Mouse (Mus musculus) heart, embryonic 13.5 days (tissue): ENCODE data around the gene Vdac2. TPM values are rescaled to one million over a fixed set of nuclear protein-coding genes. Genes with fewer than 3 reads are reported as not detected.

Source experiments
- ATAC-seq: fragments of 200-750 bp; cut with Nextera tagmentation; 2 replicates; pipeline ENCODE4 v1.8.0; 2017; ENCODE audit warnings: moderate TSS enrichment; ENCODE audit not compliant: insufficient number of reproducible peaks, low FRiP score, low TSS enrichment; ENCODE audit errors: extremely low read depth
- H3K27ac ChIP-seq: fragments of 300-500 bp; sonication (generic); replicated peaks from 2 replicates; pipeline ENCODE4 v1.5.1; 2015; ENCODE audit warnings: moderate library complexity, mild to moderate bottlenecking, inconsistent platforms
- H3K27me3 ChIP-seq: fragments of 300-500 bp; sonication (generic); replicated peaks from 2 replicates; pipeline ENCODE4 v1.6.1; 2015; ENCODE audit warnings: mild to moderate bottlenecking, inconsistent platforms
- H3K36me3 ChIP-seq: fragments of 300-500 bp; sonication (generic); 2 replicates; pipeline ENCODE4 v1.6.1; 2015; ENCODE audit warnings: mild to moderate bottlenecking, inconsistent platforms
- H3K4me1 ChIP-seq: fragments of 300-500 bp; sonication (generic); 2 replicates; pipeline ENCODE4 v1.6.1; 2015; ENCODE audit warnings: inconsistent platforms
- H3K4me2 ChIP-seq: fragments of 300-500 bp; sonication (generic); 2 replicates; pipeline ENCODE4 v1.6.1; 2015; ENCODE audit warnings: inconsistent platforms, mild to moderate bottlenecking, moderate library complexity
- H3K4me3 ChIP-seq: fragments of 300-500 bp; sonication (generic); 2 replicates; pipeline ENCODE4 v1.5.1; 2015; ENCODE audit warnings: moderate library complexity, mild to moderate bottlenecking, inconsistent platforms
- H3K9ac ChIP-seq: fragments of 300-500 bp; sonication (generic); 2 replicates; pipeline ENCODE4 v1.6.1; 2015; ENCODE audit warnings: inconsistent platforms, mild to moderate bottlenecking, moderate library complexity
- H3K9me3 ChIP-seq: fragments of 300-500 bp; sonication (generic); 2 replicates; pipeline ENCODE4 v1.6.1; 2016; ENCODE audit warnings: inconsistent platforms
- WGBS: fragments of 180-500 bp; shearing (Covaris S2); methylation state at CpG from one replicate; pipeline ENCODE4 v1.1.7; 2015; ENCODE audit warnings: mixed read lengths; 5-methylcytosine and 5-hydroxymethylcytosine counted together
- polyA plus RNA-seq: library from polyadenylated mRNA; unstranded; fragments of >200 nt; fragmentation: Nextera tagmentation; extraction: Ambion mirVana; gene quantifications from 2 replicates; pipeline ENCODE4 v1.2.1, GENCODE M21; 2015

Vdac2 gene
- 414 and 475 TPM in 2 replicates for polyA plus RNA-seq

- peak within 1 kb of the TSS; percentile 41; the same call in 1 of the 2 replicates for H3K4me2 ChIP-seq
- peak within 1 kb of the TSS; percentile 53 for H3K9ac ChIP-seq
- no peaks in the 10 kb centered on the region for H3K36me3 ChIP-seq
- H3K27ac ChIP-seq: peak within 1 kb of the TSS; percentile 95
- H3K27me3 ChIP-seq: no peaks in the 10 kb centered on the region
- no peaks in the 10 kb centered on the region for H3K9me3 ChIP-seq
- WGBS: 76% methylated on average over 2 of the region's 2 CpGs
- no peak for ATAC-seq
- peaks cover 58% of the 10 kb centered on the region for H3K4me1 ChIP-seq
- no peak within 1 kb of the TSS for H3K4me3 ChIP-seq
These were observed at the start of gene Vdac2 for GRCm38 (mm10) chr14:21824938-21825337. TSS of gene Vdac2 (plus strand) at chr14:21825238.

- 84% methylated on average over 4 of the region's 4 CpGs for WGBS
- Histone ChIP-seq H3K9ac (no peak overlapping the region), H3K9me3 (no peaks in the 10 kb centered on the region), H3K4me2 (no peak overlapping the region), H3K36me3 (peaks cover 46% of the 10 kb centered on the region), H3K27ac (no peak overlapping the region), H3K4me1 (peaks cover 18% of the 10 kb centered on the region), H3K4me3 (no peak overlapping the region), H3K27me3 (no peaks in the 10 kb centered on the region)
- no peak for ATAC-seq
These were observed 48.8 kb upstream of the Vdac2 start for GRCm38 (mm10) chr14:21776201-21776600.

GRCm38 (mm10) chr14:21786500-21786899, 38.5 kb upstream of the Vdac2 start:
- Histone ChIP-seq H3K27me3 (no peaks in the 10 kb centered on the region), H3K4me3 (no peak overlapping the region), H3K9ac (no peak overlapping the region), H3K4me2 (no peak overlapping the region), H3K27ac (no peak overlapping the region), H3K9me3 (no peaks in the 10 kb centered on the region), H3K36me3 (peaks cover 54% of the 10 kb centered on the region), H3K4me1 (no peaks in the 10 kb centered on the region)
- 86% methylated on average over 4 of the region's 4 CpGs for WGBS
- no peak for ATAC-seq

- Histone ChIP-seq H3K4me1 (no peaks in the 10 kb centered on the region), H3K4me2 (no peak overlapping the region), H3K9ac (no peak overlapping the region), H3K4me3 (no peak overlapping the region), H3K27ac (no peak overlapping the region), H3K36me3 (peaks cover 55% of the 10 kb centered on the region), H3K27me3 (no peaks in the 10 kb centered on the region), H3K9me3 (no peaks in the 10 kb centered on the region)
- 82% methylated on average over 3 of the region's 3 CpGs for WGBS
- no peak for ATAC-seq
These were observed 37.7 kb upstream of the Vdac2 start for GRCm38 (mm10) chr14:21787374-21787773.

GRCm38 (mm10) chr14:21788121-21788520, 36.9 kb upstream of the Vdac2 start:
- Histone ChIP-seq H3K36me3 (peaks cover 57% of the 10 kb centered on the region), H3K4me3 (no peak overlapping the region)
- WGBS: 91% methylated on average over 5 of the region's 5 CpGs

GRCm38 (mm10) chr14:21790585-21791251, 34.3 kb upstream of the Vdac2 start:
- Histone ChIP-seq H3K9ac (no peak overlapping the region), H3K4me2 (no peak overlapping the region), H3K27me3 (no peaks in the 10 kb centered on the region), H3K9me3 (no peaks in the 10 kb centered on the region), H3K4me1 (no peaks in the 10 kb centered on the region), H3K36me3 (peaks cover 62% of the 10 kb centered on the region), H3K4me3 (no peak overlapping the region), H3K27ac (no peak overlapping the region)
- 87% methylated on average over 9 of the region's 9 CpGs for WGBS
- ATAC-seq: no peak

More at GRCm38 (mm10) chr14:21788121-21788520, 36.9 kb upstream of the Vdac2 start:
- no peak for ATAC-seq
- Histone ChIP-seq H3K4me1 (no peaks in the 10 kb centered on the region), H3K9ac (no peak overlapping the region), H3K9me3 (no peaks in the 10 kb centered on the region), H3K4me2 (no peak overlapping the region), H3K27me3 (no peaks in the 10 kb centered on the region), H3K27ac (no peak overlapping the region)

- no peak overlapping the region for H3K4me2 ChIP-seq
- H3K9me3 ChIP-seq: no peaks in the 10 kb centered on the region
- H3K36me3 ChIP-seq: peaks cover 58% of the 10 kb centered on the region
- H3K4me1 ChIP-seq: no peaks in the 10 kb centered on the region
- ATAC-seq: no peak
- WGBS: 83% methylated on average over 4 of the region's 4 CpGs
- no peak overlapping the region for H3K27ac ChIP-seq
- no peak overlapping the region for H3K9ac ChIP-seq
- no peak overlapping the region for H3K4me3 ChIP-seq
- H3K27me3 ChIP-seq: no peaks in the 10 kb centered on the region
These were observed 33.3 kb upstream of the Vdac2 start for GRCm38 (mm10) chr14:21791722-21792121.

- Histone ChIP-seq H3K4me3 (no peak overlapping the region), H3K27me3 (no peaks in the 10 kb centered on the region), H3K4me1 (no peaks in the 10 kb centered on the region), H3K36me3 (peaks cover 56% of the 10 kb centered on the region), H3K27ac (no peak overlapping the region), H3K9ac (no peak overlapping the region), H3K4me2 (no peak overlapping the region), H3K9me3 (no peaks in the 10 kb centered on the region)
- 89% methylated on average over 6 of the region's 6 CpGs for WGBS
- no peak for ATAC-seq
These were observed 32.8 kb upstream of the Vdac2 start for GRCm38 (mm10) chr14:21792250-21792649.

GRCm38 (mm10) chr14:21800641-21801040, 24.4 kb upstream of the Vdac2 start:
- H3K27ac ChIP-seq: no peak overlapping the region
- H3K4me1 ChIP-seq: no peaks in the 10 kb centered on the region
- H3K36me3 ChIP-seq: peaks cover 16% of the 10 kb centered on the region
- no peak overlapping the region for H3K9ac ChIP-seq
- 90% methylated on average over 4 of the region's 4 CpGs for WGBS
- no peak for ATAC-seq
- H3K4me2 ChIP-seq: no peak overlapping the region
- H3K4me3 ChIP-seq: no peak overlapping the region
- no peaks in the 10 kb centered on the region for H3K9me3 ChIP-seq
- no peaks in the 10 kb centered on the region for H3K27me3 ChIP-seq

- no peak overlapping the region for H3K9ac ChIP-seq
- no peaks in the 10 kb centered on the region for H3K27me3 ChIP-seq
- H3K9me3 ChIP-seq: no peaks in the 10 kb centered on the region
- H3K4me3 ChIP-seq: no peak overlapping the region
- H3K4me1 ChIP-seq: peaks cover 5% of the 10 kb centered on the region
- H3K4me2 ChIP-seq: no peak overlapping the region
- H3K36me3 ChIP-seq: peaks cover 16% of the 10 kb centered on the region
- ATAC-seq: no peak
- WGBS: 71% methylated on average over 7 of the region's 7 CpGs
- no peak overlapping the region for H3K27ac ChIP-seq
These were observed 23.4 kb upstream of the Vdac2 start for GRCm38 (mm10) chr14:21801624-21802023.

- H3K27me3 ChIP-seq: no peaks in the 10 kb centered on the region
- H3K4me3 ChIP-seq: no peak overlapping the region
- ATAC-seq: no peak
- H3K9ac ChIP-seq: no peak overlapping the region
- peaks cover 16% of the 10 kb centered on the region for H3K36me3 ChIP-seq
- no peak overlapping the region for H3K4me2 ChIP-seq
- H3K9me3 ChIP-seq: no peaks in the 10 kb centered on the region
- 92% methylated on average over 6 of the region's 6 CpGs for WGBS
- H3K27ac ChIP-seq: no peak overlapping the region
- peaks cover 9% of the 10 kb centered on the region for H3K4me1 ChIP-seq
These were observed 22.4 kb upstream of the Vdac2 start for GRCm38 (mm10) chr14:21802543-21803206.

GRCm38 (mm10) chr14:21806203-21806602, 18.8 kb upstream of the Vdac2 start:
- peaks cover 9% of the 10 kb centered on the region for H3K4me1 ChIP-seq
- no peak for ATAC-seq
- WGBS: 55% methylated on average over 2 of the region's 2 CpGs
- H3K27ac ChIP-seq: no peak overlapping the region
- H3K27me3 ChIP-seq: no peaks in the 10 kb centered on the region
- H3K4me2 ChIP-seq: no peak overlapping the region
- no peaks in the 10 kb centered on the region for H3K9me3 ChIP-seq
- no peak overlapping the region for H3K9ac ChIP-seq
- no peak overlapping the region for H3K4me3 ChIP-seq
- H3K36me3 ChIP-seq: 0 out of 2 replicates have a peak, but pooled peaks cover 6% of the 10 kb centered on the region
